In genomic region chr15:85464190-85464589, GRCm38 (mm10) we compare ENCODE assay signal across 16 mouse cellular contexts. TPM values are rescaled to one million over a fixed set of nuclear protein-coding genes. Genes with fewer than 3 reads are reported as not detected.
A peak's percentile ranks its signal among the peaks of the same experiment; 100 is the strongest.
DNase-seq lines count a peak whose midpoint lies in the region; ATAC-seq lines count a peak whose summit lies in the region.
"Had no signal": no experiment of that assay in that cellular context is flagged by ENCODE, and none has a peak within 500 bp of the region (broad histone marks: within the 10 kb centered on the region; RNA-seq: fewer than 3 reads in every experiment).

No protein-coding gene starts in this region.

- peaks cover 77% of the 10 kb centered on the region for H3K4me1 ChIP-seq in forebrain, embryonic 15.5 days
- H3K4me1 ChIP-seq in midbrain, embryonic 10.5 days: peaks cover 79% of the 10 kb centered on the region
- H3K4me1 ChIP-seq in kidney, embryonic 16.5 days (ENCODE audit: insufficient read depth, low read length): peaks cover 7% of the 10 kb centered on the region; the same call in 1 of the 2 replicates
- H3K4me1 ChIP-seq in heart, embryonic 11.5 days (ENCODE audit: control insufficient read depth, insufficient read depth, low read length): peaks cover 16% of the 10 kb centered on the region

- peak; percentile 35 for DNase-seq in left cerebral cortex, postnatal 4 days
- no peak for DNase-seq in left cerebral cortex, postnatal 25 days (ENCODE audit: low spot score in 2 of 2)
- peak; percentile 67 for DNase-seq in midbrain, embryonic 10.5 days (ENCODE audit: low spot score)
- peak; percentile 54 for DNase-seq in retina, embryonic 14.5 days (ENCODE audit: low spot score)
- no peak for DNase-seq in layer of hippocampus, adult 8-10 months (ENCODE audit: low spot score in 2 of 2)
- DNase-seq: cerebellum, postnatal 36 days; gastrocnemius, postnatal 14 days; lung, embryonic 14.5 days; thymus, postnatal 14 days had no signal

- H3K36me3 ChIP-seq in forebrain, embryonic 15.5 days: 0 out of 2 replicates have a peak, but pooled peaks cover 1% of the 10 kb centered on the region
- H3K36me3 ChIP-seq in midbrain, embryonic 10.5 days: peaks cover 43% of the 10 kb centered on the region
- H3K36me3 ChIP-seq in kidney, embryonic 16.5 days (ENCODE audit: insufficient read depth, low read length): peaks cover 31% of the 10 kb centered on the region
- H3K36me3 ChIP-seq in heart, embryonic 11.5 days (ENCODE audit: control insufficient read depth, insufficient read depth, low read length): peaks cover 22% of the 10 kb centered on the region

- intact Hi-C loops in left cerebral cortex, postnatal 4 days (cut with DNase I): loop anchor here (5.0 kb wide), 2 partner anchors 118 to 147 kb away; partner anchors contain the start of gene Wnt7b
- intact Hi-C loops in left cerebral cortex, postnatal 25 days (cut with DNase I): loop anchor here (2.0 kb wide), 1 partner anchor 35 kb away; no protein-coding TSS in a partner anchor

- H3K4me2 ChIP-seq in forebrain, embryonic 15.5 days (replicated peaks): no peak overlapping the region
- no peak overlapping the region for H3K4me2 ChIP-seq in kidney, embryonic 16.5 days (replicated peaks; ENCODE audit: low read depth, low read length)
- H3K4me2 ChIP-seq in heart, embryonic 11.5 days: no peak overlapping the region
- H3K4me2 ChIP-seq: limb, embryonic 13.5 days; lung, embryonic 14.5 days had no signal

- no peak overlapping the region for H3K4me3 ChIP-seq in forebrain, embryonic 15.5 days
- peak overlapping the region; percentile 24; the same call in 1 of the 2 replicates for H3K4me3 ChIP-seq in midbrain, embryonic 10.5 days
- no peak overlapping the region for H3K4me3 ChIP-seq in kidney, embryonic 16.5 days (ENCODE audit: low read length)
- no peak overlapping the region for H3K4me3 ChIP-seq in heart, embryonic 11.5 days (ENCODE audit: low read depth, low read length)
- H3K4me3 ChIP-seq: limb, embryonic 13.5 days had no signal

- H3K9me3 ChIP-seq in forebrain, embryonic 15.5 days: no peaks in the 10 kb centered on the region
- no peaks in the 10 kb centered on the region for H3K9me3 ChIP-seq in midbrain, embryonic 10.5 days (replicated peaks)
- no peaks in the 10 kb centered on the region for H3K9me3 ChIP-seq in kidney, embryonic 16.5 days (ENCODE audit: low read length)
- no peaks in the 10 kb centered on the region for H3K9me3 ChIP-seq in heart, embryonic 11.5 days (replicated peaks; ENCODE audit: control insufficient read depth, low read length)
- H3K9me3 ChIP-seq: limb, embryonic 13.5 days had no signal

- no peak overlapping the region for H3K9ac ChIP-seq in forebrain, embryonic 15.5 days (replicated peaks)
- H3K9ac ChIP-seq in kidney, embryonic 16.5 days (replicated peaks; ENCODE audit: low read length): no peak overlapping the region
- no peak overlapping the region for H3K9ac ChIP-seq in heart, embryonic 11.5 days (ENCODE audit: low read depth, low read length)
- H3K9ac ChIP-seq: limb, embryonic 13.5 days; lung, embryonic 14.5 days had no signal

- H3K27me3 ChIP-seq in forebrain, embryonic 15.5 days: no peaks in the 10 kb centered on the region
- peaks cover 99% of the 10 kb centered on the region for H3K27me3 ChIP-seq in midbrain, embryonic 10.5 days (ENCODE audit: low read depth, poor library complexity, severe bottlenecking)
- H3K27me3 ChIP-seq in kidney, embryonic 16.5 days (ENCODE audit: insufficient read depth, low read length): no peaks in the 10 kb centered on the region
- H3K27me3 ChIP-seq in heart, embryonic 11.5 days (ENCODE audit: control insufficient read depth, insufficient read depth, low read length): peaks cover 5% of the 10 kb centered on the region; the same call in 1 of the 2 replicates
- H3K27me3 ChIP-seq: limb, embryonic 13.5 days had no signal

- peak overlapping the region; percentile 81 for H3K27ac ChIP-seq in forebrain, embryonic 15.5 days (replicated peaks)
- H3K27ac ChIP-seq in midbrain, embryonic 10.5 days (replicated peaks): peak overlapping the region; percentile 86
- no peak overlapping the region for H3K27ac ChIP-seq in kidney, embryonic 16.5 days (ENCODE audit: low read length)
- H3K27ac ChIP-seq in heart, embryonic 11.5 days (ENCODE audit: low read depth, low read length): no peak overlapping the region
- H3K27ac ChIP-seq: limb, embryonic 13.5 days had no signal

- WGBS in forebrain, embryonic 15.5 days: 0% methylated on average over 5 of the region's 5 CpGs
- 3% methylated on average over 5 of the region's 5 CpGs for WGBS in midbrain, embryonic 10.5 days
- 26% methylated on average over 5 of the region's 5 CpGs for WGBS in kidney, embryonic 16.5 days
- WGBS in heart, embryonic 11.5 days (ENCODE audit: insufficient replicate concordance): 58% methylated on average over 5 of the region's 5 CpGs

- 0 out of 2 replicates have a peak, but pooled peaks have one; percentile 30 for ATAC-seq in forebrain, embryonic 15.5 days (replicated peaks)
- ATAC-seq in kidney, embryonic 16.5 days (ENCODE audit: low FRiP score, low TSS enrichment): no peak
- ATAC-seq in heart, embryonic 11.5 days (replicated peaks; ENCODE audit: insufficient number of reproducible peaks, low FRiP score, low TSS enrichment): no peak
- ATAC-seq: intestine, embryonic 16.5 days had no signal

RNA-seq across cellular contexts. Expression of gene 7530416G11Rik, which starts 38.8 kb away (rescaled TPM):
- not detected for total RNA-seq in left cerebral cortex, postnatal 4 days (2021)
- not detected for total RNA-seq in left cerebral cortex, postnatal 25 days (2021)
- 0.14 TPM in 1 of 2 replicates, not detected in the other for polyA plus RNA-seq in forebrain, embryonic 15.5 days (2015; fragmentation: Nextera tagmentation; extraction: Ambion mirVana)
- polyA plus RNA-seq in midbrain, embryonic 10.5 days (2016; fragmentation: Nextera tagmentation; extraction: Ambion mirVana): not detected in 2 replicates
- polyA plus RNA-seq in kidney, embryonic 16.5 days (2015; fragmentation: Nextera tagmentation; extraction: Ambion mirVana): not detected in 2 replicates
- total RNA-seq in layer of hippocampus, adult 8-10 months (2022): not detected
- not detected in 2 replicates for polyA plus RNA-seq in heart, embryonic 11.5 days (2014; fragmentation: Nextera tagmentation; extraction: Ambion mirVana)
- total RNA-seq: gastrocnemius, postnatal 14 days; MEL had no signal
- polyA plus RNA-seq: heart, postnatal 0 days; intestine, embryonic 16.5 days; limb, embryonic 13.5 days; lung, embryonic 14.5 days had no signal

Comparison
In these comparisons a context has a peak if more than half of its experiments do, and no peak if none do; other contexts are left out.
1. DNase-seq: peak in left cerebral cortex, postnatal 4 days (single experiment), midbrain, embryonic 10.5 days (single experiment) and retina, embryonic 14.5 days (single experiment); none in left cerebral cortex, postnatal 25 days (0 of 2) and layer of hippocampus, adult 8-10 months (0 of 2).
2. H3K27ac ChIP-seq: peak in forebrain, embryonic 15.5 days (single experiment) and midbrain, embryonic 10.5 days (single experiment); none in kidney, embryonic 16.5 days (single experiment) and heart, embryonic 11.5 days (single experiment).